Mouse (Mus musculus) kidney, adult 11 months (tissue): ENCODE measurements at regions not wholly inside any gene's neighbourhood (a gene's known extent, or its start where the extent isn't known, plus 50 kb on each side); places are given as distances from the start of the nearest gene placed in this dataset.

Source experiments
- DNase-seq: peaks from one replicate; pipeline ENCODE4 v3.0.0; 2022

- no peak for DNase-seq
Measured at GRCm38 (mm10) chr6:102977122-102977521, 404.2 kb upstream of the Cntn3 start.

- DNase-seq, result peak; percentile 5
Measured at GRCm38 (mm10) chr6:103023326-103023725, 450.4 kb upstream of the Cntn3 start.

- DNase-seq, result no peak
Measured at GRCm38 (mm10) chr6:103024006-103024405, 451.1 kb upstream of the Cntn3 start.

GRCm38 (mm10) chr6:103028150-103028549, 455.2 kb upstream of the Cntn3 start:
- no peak for DNase-seq

- DNase-seq, result no peak
Measured at GRCm38 (mm10) chr6:103033418-103033817, 460.5 kb upstream of the Cntn3 start.

GRCm38 (mm10) chr6:103033919-103034318, 461.0 kb upstream of the Cntn3 start:
- no peak for DNase-seq

- no peak for DNase-seq
Measured at GRCm38 (mm10) chr6:103060591-103060990, 449.8 kb upstream of the Chl1 start.

GRCm38 (mm10) chr6:103106189-103106588, 404.2 kb upstream of the Chl1 start:
- DNase-seq, result no peak

GRCm38 (mm10) chr6:103119537-103119936, 390.8 kb upstream of the Chl1 start:
- no peak for DNase-seq

- DNase-seq, result no peak
Measured at GRCm38 (mm10) chr6:103140851-103141250, 369.5 kb upstream of the Chl1 start.

GRCm38 (mm10) chr6:103177851-103178250, 332.5 kb upstream of the Chl1 start:
- no peak for DNase-seq

GRCm38 (mm10) chr6:103183355-103183754, 327.0 kb upstream of the Chl1 start:
- DNase-seq, result no peak

GRCm38 (mm10) chr6:103196838-103197237, 313.5 kb upstream of the Chl1 start:
- no peak for DNase-seq

GRCm38 (mm10) chr6:103201605-103202004, 308.8 kb upstream of the Chl1 start:
- no peak for DNase-seq

GRCm38 (mm10) chr6:103209202-103209601, 301.2 kb upstream of the Chl1 start:
- no peak for DNase-seq

- DNase-seq, result no peak
Measured at GRCm38 (mm10) chr6:103213160-103213559, 297.2 kb upstream of the Chl1 start.

GRCm38 (mm10) chr6:103236896-103237295, 273.5 kb upstream of the Chl1 start:
- no peak for DNase-seq

GRCm38 (mm10) chr6:103268984-103269383, 241.4 kb upstream of the Chl1 start:
- no peak for DNase-seq

- DNase-seq, result no peak
Measured at GRCm38 (mm10) chr6:103272216-103272615, 238.2 kb upstream of the Chl1 start.

- no peak for DNase-seq
Measured at GRCm38 (mm10) chr6:103275071-103275470, 235.3 kb upstream of the Chl1 start.

GRCm38 (mm10) chr6:103275476-103275875, 234.9 kb upstream of the Chl1 start:
- no peak for DNase-seq

- no peak for DNase-seq
Measured at GRCm38 (mm10) chr6:103296015-103296414, 214.4 kb upstream of the Chl1 start.

GRCm38 (mm10) chr6:103306420-103307249, 203.8 kb upstream of the Chl1 start:
- no peak for DNase-seq

GRCm38 (mm10) chr6:103307250-103307580, 203.2 kb upstream of the Chl1 start:
- DNase-seq, result no peak

GRCm38 (mm10) chr6:103312149-103312548, 198.2 kb upstream of the Chl1 start:
- no peak for DNase-seq
